In genomic region chr10:120208575-120209538, GRCm38 (mm10) we compare ENCODE assay signal across 8 mouse cellular contexts. TPM values are rescaled to one million over a fixed set of nuclear protein-coding genes. Genes with fewer than 3 reads are reported as not detected.
DNase-seq lines count a peak whose midpoint lies in the region; ATAC-seq and TF ChIP-seq lines count a peak whose summit lies in the region.

No protein-coding gene starts in this region.

- peak overlapping the region; percentile 71 for H3K9ac ChIP-seq in ES-Bruce4 (ENCODE audit: low read depth, poor library complexity, severe bottlenecking)
- peak overlapping the region; percentile 88 for H3K9ac ChIP-seq in forebrain, embryonic 15.5 days (replicated peaks)
- peak overlapping the region; percentile 83 for H3K9ac ChIP-seq in liver, postnatal 0 days (replicated peaks)
- peak overlapping the region; percentile 77 for H3K9ac ChIP-seq in neural tube, embryonic 14.5 days (replicated peaks; ENCODE audit: low read depth, low read length)

- no peak overlapping the region for H3K27ac ChIP-seq in ES-Bruce4 (ENCODE audit: insufficient read depth, low read length)
- peak overlapping the region; percentile 20; the same call in 1 of the 2 replicates for H3K27ac ChIP-seq in forebrain, embryonic 15.5 days (replicated peaks)
- peak overlapping the region; percentile 70 for H3K27ac ChIP-seq in liver, postnatal 0 days (ENCODE audit: low read depth)
- H3K27ac ChIP-seq in neural tube, embryonic 14.5 days (ENCODE audit: low read depth, low read length) = no peak overlapping the region
- H3K27ac ChIP-seq in testis, adult 2 months (ENCODE audit: control insufficient read depth, insufficient read depth, low read depth, low read length) = peak overlapping the region; percentile 84

- no peaks in the 10 kb centered on the region for H3K4me1 ChIP-seq in ES-Bruce4 (ENCODE audit: control insufficient read depth, insufficient read depth, low read length)
- peaks cover 10% of the 10 kb centered on the region for H3K4me1 ChIP-seq in forebrain, embryonic 15.5 days
- H3K4me1 ChIP-seq in liver, postnatal 0 days (ENCODE audit: insufficient read depth) = peaks cover 8% of the 10 kb centered on the region
- H3K4me1 ChIP-seq in neural tube, embryonic 14.5 days (ENCODE audit: control insufficient read depth, insufficient read depth, low read length) = no peaks in the 10 kb centered on the region
- H3K4me1 ChIP-seq in testis, adult 2 months (ENCODE audit: control insufficient read depth, insufficient read depth, low read length) = no peaks in the 10 kb centered on the region; the same call in 1 of the 2 replicates

- DNase-seq in cerebellum, adult 11-12 months = peak; percentile 83
- DNase-seq in heart, postnatal 25 days (ENCODE audit: low spot score) = peak; percentile 68
- DNase-seq in layer of hippocampus, adult 11-12 months (ENCODE audit: low spot score) = peak; percentile 87
- DNase-seq in liver, postnatal 0 days = peak; percentile 88

- peak overlapping the region; percentile 51 for H3K4me2 ChIP-seq in forebrain, embryonic 15.5 days (replicated peaks)
- H3K4me2 ChIP-seq in liver, postnatal 0 days (ENCODE audit: low read depth, low read length) = peak overlapping the region; percentile 67
- H3K4me2 ChIP-seq in neural tube, embryonic 14.5 days (ENCODE audit: low read depth, low read length) = peak overlapping the region; percentile 77

- intact Hi-C loops in heart, postnatal 25 days (cut with DNase I) = loop anchor here (5.0 kb wide), 1 partner anchor 97 kb away; the partner anchor contains the start of gene Helb

- peak; percentile 91 for ATAC-seq in forebrain, embryonic 15.5 days (replicated peaks)
- ATAC-seq in liver, postnatal 0 days = peak; percentile 95
- peak; percentile 94 for ATAC-seq in neural tube, embryonic 14.5 days (ENCODE audit: low read depth)

- WGBS in forebrain, embryonic 15.5 days = 5% methylated on average over 53 of the region's 53 CpGs
- WGBS in liver, postnatal 0 days (ENCODE audit: insufficient replicate concordance) = 2% methylated on average over 53 of the region's 53 CpGs
- 4% methylated on average over 53 of the region's 53 CpGs for WGBS in neural tube, embryonic 14.5 days

- H3K4me3 ChIP-seq in ES-Bruce4 (ENCODE audit: low read depth, low read length) = peak overlapping the region; percentile 85
- peak overlapping the region; percentile 81 for H3K4me3 ChIP-seq in forebrain, embryonic 15.5 days
- peak overlapping the region; percentile 83 for H3K4me3 ChIP-seq in liver, postnatal 0 days (ENCODE audit: low read depth, low read length)
- H3K4me3 ChIP-seq in neural tube, embryonic 14.5 days (ENCODE audit: low read depth, low read length) = peak overlapping the region; percentile 95
- H3K4me3 ChIP-seq in testis, adult 2 months (ENCODE audit: control insufficient read depth, low read depth, low read length) = peak overlapping the region; percentile 98

- no peak for TF ChIP-seq POLR2A in ES-Bruce4 (IDR thresholded peaks at IDR 0.05; ENCODE audit: insufficient read depth, low read length)
- peak; percentile 76 for TF ChIP-seq POLR2A in testis, adult 2 months (IDR thresholded peaks at IDR 0.05; ENCODE audit: control insufficient read depth, low read depth, low read length)

- no peaks in the 10 kb centered on the region for H3K27me3 ChIP-seq in ES-Bruce4 (ENCODE audit: control insufficient read depth, insufficient read depth, low read length, poor library complexity, severe bottlenecking)
- no peaks in the 10 kb centered on the region for H3K27me3 ChIP-seq in forebrain, embryonic 15.5 days
- no peaks in the 10 kb centered on the region for H3K27me3 ChIP-seq in liver, postnatal 0 days (ENCODE audit: insufficient read depth, low read length)
- no peaks in the 10 kb centered on the region for H3K27me3 ChIP-seq in neural tube, embryonic 14.5 days (ENCODE audit: control insufficient read depth, insufficient read depth, low read length)
- no peaks in the 10 kb centered on the region for H3K27me3 ChIP-seq in testis, adult 2 months (ENCODE audit: control insufficient read depth, insufficient read depth, low read length)

- H3K36me3 ChIP-seq in ES-Bruce4 (ENCODE audit: control insufficient read depth, insufficient read depth, low read length, poor library complexity, severe bottlenecking) = no peaks in the 10 kb centered on the region
- H3K36me3 ChIP-seq in forebrain, embryonic 15.5 days = no peaks in the 10 kb centered on the region
- 0 out of 2 replicates have a peak, but pooled peaks cover 2% of the 10 kb centered on the region for H3K36me3 ChIP-seq in liver, postnatal 0 days (replicated peaks; ENCODE audit: insufficient read depth, low read length)
- H3K36me3 ChIP-seq in neural tube, embryonic 14.5 days (ENCODE audit: control insufficient read depth, insufficient read depth, low read length) = no peaks in the 10 kb centered on the region
- H3K36me3 ChIP-seq in testis, adult 2 months (ENCODE audit: control insufficient read depth, insufficient read depth, low read length) = no peaks in the 10 kb centered on the region

- no peaks in the 10 kb centered on the region; the same call in 1 of the 2 replicates for H3K9me3 ChIP-seq in ES-Bruce4 (replicated peaks; ENCODE audit: control insufficient read depth, insufficient read depth, low read length, poor library complexity, severe bottlenecking)
- H3K9me3 ChIP-seq in forebrain, embryonic 15.5 days = no peaks in the 10 kb centered on the region
- no peaks in the 10 kb centered on the region; the same call in 1 of the 2 replicates for H3K9me3 ChIP-seq in liver, postnatal 0 days (ENCODE audit: low read length)
- no peaks in the 10 kb centered on the region for H3K9me3 ChIP-seq in neural tube, embryonic 14.5 days (ENCODE audit: control insufficient read depth, low read length)

- no peak for TF ChIP-seq CTCF in ES-Bruce4 (IDR thresholded peaks at IDR 0.05; ENCODE audit: low read depth, low read length)
- TF ChIP-seq CTCF in liver, postnatal 0 days (IDR thresholded peaks at IDR 0.05; ENCODE audit: low read depth) = peak; percentile 20; the same call in 1 of the 2 replicates
- TF ChIP-seq CTCF in testis, adult 2 months (IDR thresholded peaks at IDR 0.05; ENCODE audit: control insufficient read depth, insufficient read depth, insufficient replicate concordance, low read depth, low read length) = no peak

- 0 out of 2 replicates have a peak, but pooled peaks have one; percentile 32 for TF ChIP-seq EP300 in ES-Bruce4 (IDR thresholded peaks at IDR 0.05; ENCODE audit: insufficient read depth, low read depth, low read length)
- no peak for TF ChIP-seq EP300 in liver, postnatal 0 days (IDR thresholded peaks at IDR 0.05; ENCODE audit: low read depth)

RNA-seq across cellular contexts. Expression of gene Irak3, which starts 6.9 kb away (rescaled TPM):
- 10.3 and 12.1 TPM in 2 replicates for polyA plus RNA-seq in ES-Bruce4 (2011; ENCODE audit: insufficient read depth, insufficient read length, low read depth, missing spikeins)
- polyA plus RNA-seq in forebrain, embryonic 15.5 days (2015; fragmentation: Nextera tagmentation; extraction: Ambion mirVana) = 0.19 and 0.34 TPM in 2 replicates
- total RNA-seq in heart, postnatal 25 days (2021) = 1 to 10 TPM; 3.2 to 4.2 TPM
- 1.5 and 1.6 TPM in 2 replicates for polyA plus RNA-seq in liver, postnatal 0 days (2015; fragmentation: Nextera tagmentation; extraction: Ambion mirVana)
- polyA plus RNA-seq in neural tube, embryonic 14.5 days (2014; fragmentation: Nextera tagmentation; extraction: Ambion mirVana) = 0.32 and 0.71 TPM in 2 replicates
- polyA plus RNA-seq in testis, adult 2 months (2012; rRNA removed) = 19.9 and 24.3 TPM in 2 replicates

RNA-seq across cellular contexts. Expression of gene Tmbim4, which starts 7.5 kb away (rescaled TPM):
- polyA plus RNA-seq in ES-Bruce4 (2011; ENCODE audit: insufficient read depth, insufficient read length, low read depth, missing spikeins) = 52.1 and 56.3 TPM in 2 replicates
- 74.4 and 74.6 TPM in 2 replicates for polyA plus RNA-seq in forebrain, embryonic 15.5 days (2015; fragmentation: Nextera tagmentation; extraction: Ambion mirVana)
- 10 to 100 TPM; 87.0 to 97.5 TPM for total RNA-seq in heart, postnatal 25 days (2021)
- polyA plus RNA-seq in liver, postnatal 0 days (2015; fragmentation: Nextera tagmentation; extraction: Ambion mirVana) = 140 and 150 TPM in 2 replicates
- polyA plus RNA-seq in neural tube, embryonic 14.5 days (2014; fragmentation: Nextera tagmentation; extraction: Ambion mirVana) = 116 and 120 TPM in 2 replicates
- polyA plus RNA-seq in testis, adult 2 months (2012; rRNA removed) = 382 and 421 TPM in 2 replicates

RNA-seq across cellular contexts. Expression of gene Llph, which starts 18.0 kb away (rescaled TPM):
- 53.7 and 62.6 TPM in 2 replicates for polyA plus RNA-seq in ES-Bruce4 (2011; ENCODE audit: insufficient read depth, insufficient read length, low read depth, missing spikeins)
- polyA plus RNA-seq in forebrain, embryonic 15.5 days (2015; fragmentation: Nextera tagmentation; extraction: Ambion mirVana) = 41.9 and 44.6 TPM in 2 replicates
- 1 to 10 TPM; 7.6 to 8.7 TPM for total RNA-seq in heart, postnatal 25 days (2021)
- 33.5 and 33.9 TPM in 2 replicates for polyA plus RNA-seq in liver, postnatal 0 days (2015; fragmentation: Nextera tagmentation; extraction: Ambion mirVana)
- 41.3 and 44.3 TPM in 2 replicates for polyA plus RNA-seq in neural tube, embryonic 14.5 days (2014; fragmentation: Nextera tagmentation; extraction: Ambion mirVana)
- polyA plus RNA-seq in testis, adult 2 months (2012; rRNA removed) = 3.9 and 4.0 TPM in 2 replicates

Comparison
In these comparisons a context has a peak if more than half of its experiments do, and no peak if none do; other contexts are left out.
1. H3K27ac ChIP-seq: peak in forebrain, embryonic 15.5 days (single experiment), liver, postnatal 0 days (single experiment) and testis, adult 2 months (single experiment); none in ES-Bruce4 (single experiment) and neural tube, embryonic 14.5 days (single experiment).
2. Peak in every context shown above with its lines, with median percentiles within 50 percentile points of each other: H3K4me3 ChIP-seq, H3K9ac ChIP-seq, DNase-seq, ATAC-seq and H3K4me2 ChIP-seq.